Mouse (Mus musculus) ES-E14 (cell line): ENCODE data around the gene Efna5.

Experiments used
- CHD2 ChIP-seq: IDR thresholded peaks from 2 replicates; pipeline ENCODE4 v1.6.1; 2014; ENCODE audit warnings: mild to moderate bottlenecking, low read depth, low read length, inconsistent platforms
- MAFK ChIP-seq: IDR thresholded peaks from 2 replicates; pipeline ENCODE4 v1.6.1; 2014; ENCODE audit warnings: mild to moderate bottlenecking, low read depth, low read length, inconsistent platforms; ENCODE audit not compliant: insufficient read depth

DNA sequence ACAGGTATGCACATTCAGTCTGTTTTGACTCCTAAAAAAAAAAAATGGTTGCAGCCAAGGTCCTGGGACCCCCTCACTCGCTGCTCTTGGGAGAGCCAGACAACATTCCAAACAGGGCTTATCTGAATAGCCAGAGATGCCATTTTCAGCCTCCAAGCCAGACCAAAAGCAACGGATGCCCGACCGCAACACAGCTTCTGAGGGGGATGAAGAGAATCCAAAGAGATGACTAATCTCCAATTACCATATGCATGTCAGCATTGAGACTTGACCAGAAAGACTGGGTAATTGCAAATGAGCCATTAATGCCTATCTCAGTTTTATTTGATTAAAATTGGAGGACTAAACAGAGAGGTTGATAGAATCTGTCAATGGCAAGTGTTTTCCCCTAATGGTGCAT is 188.9 kb downstream of the Efna5 start:
- no peak for TF ChIP-seq MAFK
- TF ChIP-seq CHD2: no peak
